ENCODE assay signal across 28 mouse cellular contexts in genomic region chr10:117185399-117186089, GRCm38 (mm10). TPM values are rescaled to one million over a fixed set of nuclear protein-coding genes. Genes with fewer than 3 reads are reported as not detected.
DNase-seq lines count a peak whose midpoint lies in the region; ATAC-seq and TF ChIP-seq lines count a peak whose summit lies in the region.
"Had no signal": no experiment of that assay in that cellular context is flagged by ENCODE, and none has a peak within 500 bp of the region (broad histone marks: within the 10 kb centered on the region; RNA-seq: fewer than 3 reads in every experiment).

No protein-coding gene starts in this region.

- peak overlapping the region; percentile 25 for H3K9ac ChIP-seq in heart, embryonic 13.5 days
- H3K9ac ChIP-seq in liver, postnatal 0 days (replicated peaks): no peak overlapping the region
- H3K9ac ChIP-seq in intestine, embryonic 15.5 days: no peak overlapping the region
- H3K9ac ChIP-seq in midbrain, embryonic 14.5 days (replicated peaks; ENCODE audit: low read length): no peak overlapping the region
- H3K9ac ChIP-seq: embryonic facial prominence, embryonic 15.5 days; hindbrain, embryonic 12.5 days had no signal

- 43% methylated on average over 9 of the region's 9 CpGs for WGBS in heart, embryonic 13.5 days
- WGBS in liver, postnatal 0 days (ENCODE audit: insufficient replicate concordance): 43% methylated on average over 9 of the region's 9 CpGs
- WGBS in intestine, embryonic 15.5 days: 28% methylated on average over 9 of the region's 9 CpGs
- 74% methylated on average over 9 of the region's 9 CpGs for WGBS in midbrain, embryonic 14.5 days

- ATAC-seq in heart, embryonic 13.5 days (ENCODE audit: extremely low read depth, insufficient number of reproducible peaks, low FRiP score, low TSS enrichment): no peak
- peak; percentile 57; the same call in 1 of the 2 replicates for ATAC-seq in liver, postnatal 0 days
- peak; percentile 60 for ATAC-seq in intestine, embryonic 15.5 days
- no peak for ATAC-seq in midbrain, embryonic 14.5 days (ENCODE audit: low FRiP score, low TSS enrichment)
- ATAC-seq: forebrain, embryonic 14.5 days; hindbrain, embryonic 16.5 days; inflammation-experienced regulatory T-cells, adult 6 months had no signal

- no peak for DNase-seq in heart, postnatal 25 days (ENCODE audit: low spot score)
- DNase-seq in liver, postnatal 0 days: no peak
- DNase-seq in liver: no peak
- DNase-seq in yolk sac, embryonic 10.5 days (ENCODE audit: low spot score): peak; percentile 76
- no peak for DNase-seq in midbrain, embryonic 14.5 days
- DNase-seq: adrenal gland, postnatal 25 days; cerebellum, adult 11 months; cerebellum, adult 8-10 months; cerebellum, postnatal 14 days; embryo, embryonic 11 days; gastrocnemius, adult 2 months; gastrocnemius, postnatal 25 days; heart, postnatal 4 days had no signal

- H3K4me3 ChIP-seq in heart, embryonic 13.5 days: no peak overlapping the region
- no peak overlapping the region for H3K4me3 ChIP-seq in liver, postnatal 0 days (ENCODE audit: low read depth, low read length)
- no peak overlapping the region for H3K4me3 ChIP-seq in intestine, embryonic 15.5 days (replicated peaks)
- no peak overlapping the region for H3K4me3 ChIP-seq in midbrain, embryonic 14.5 days (replicated peaks; ENCODE audit: low read depth, low read length)
- H3K4me3 ChIP-seq: embryonic facial prominence, embryonic 15.5 days; erythroblast, embryonic 14.5 days; forebrain, embryonic 10.5 days; gastrocnemius, adult 2 months; hindbrain, embryonic 12.5 days had no signal

- intact Hi-C loops in heart, postnatal 25 days (cut with DNase I): no loop called here

- no peaks in the 10 kb centered on the region for H3K36me3 ChIP-seq in heart, embryonic 13.5 days
- H3K36me3 ChIP-seq in liver, postnatal 0 days (replicated peaks; ENCODE audit: insufficient read depth, low read length): no peaks in the 10 kb centered on the region
- no peaks in the 10 kb centered on the region for H3K36me3 ChIP-seq in intestine, embryonic 15.5 days
- H3K36me3 ChIP-seq in midbrain, embryonic 14.5 days (ENCODE audit: control insufficient read depth, insufficient read depth, low read length): no peaks in the 10 kb centered on the region
- H3K36me3 ChIP-seq: embryonic facial prominence, embryonic 15.5 days; forebrain, embryonic 10.5 days; hindbrain, embryonic 12.5 days had no signal

- H3K4me1 ChIP-seq in heart, embryonic 13.5 days: peaks cover 20% of the 10 kb centered on the region
- H3K4me1 ChIP-seq in liver, postnatal 0 days (ENCODE audit: insufficient read depth): no peaks in the 10 kb centered on the region
- peaks cover 2% of the 10 kb centered on the region; the same call in 1 of the 2 replicates for H3K4me1 ChIP-seq in intestine, embryonic 15.5 days (replicated peaks)
- no peaks in the 10 kb centered on the region for H3K4me1 ChIP-seq in midbrain, embryonic 14.5 days (ENCODE audit: control insufficient read depth, insufficient read depth, low read length)
- H3K4me1 ChIP-seq: hindbrain, embryonic 12.5 days had no signal

- H3K27ac ChIP-seq in heart, embryonic 13.5 days (replicated peaks): no peak overlapping the region
- no peak overlapping the region for H3K27ac ChIP-seq in liver, postnatal 0 days (ENCODE audit: low read depth)
- H3K27ac ChIP-seq in intestine, embryonic 15.5 days: no peak overlapping the region
- H3K27ac ChIP-seq in midbrain, embryonic 14.5 days (replicated peaks; ENCODE audit: low read depth, low read length): no peak overlapping the region
- H3K27ac ChIP-seq: embryonic facial prominence, embryonic 15.5 days; forebrain, embryonic 10.5 days; gastrocnemius, adult 2 months; hindbrain, embryonic 12.5 days had no signal

- no peak overlapping the region for H3K4me2 ChIP-seq in heart, embryonic 13.5 days
- peak overlapping the region; percentile 1 for H3K4me2 ChIP-seq in liver, postnatal 0 days (ENCODE audit: low read depth, low read length)
- peak overlapping the region; percentile 18 for H3K4me2 ChIP-seq in intestine, embryonic 15.5 days (replicated peaks)
- no peak overlapping the region for H3K4me2 ChIP-seq in midbrain, embryonic 14.5 days (ENCODE audit: low read length)
- H3K4me2 ChIP-seq: embryonic facial prominence, embryonic 15.5 days; hindbrain, embryonic 12.5 days had no signal

- no peak for TF ChIP-seq CTCF in liver, postnatal 0 days (IDR thresholded peaks at IDR 0.05; ENCODE audit: low read depth)

- no peak for TF ChIP-seq EP300 in liver, postnatal 0 days (IDR thresholded peaks at IDR 0.05; ENCODE audit: low read depth)

- no peaks in the 10 kb centered on the region for H3K9me3 ChIP-seq in heart, embryonic 13.5 days
- no peaks in the 10 kb centered on the region for H3K9me3 ChIP-seq in liver, postnatal 0 days (ENCODE audit: low read length)
- no peaks in the 10 kb centered on the region for H3K9me3 ChIP-seq in intestine, embryonic 15.5 days
- no peaks in the 10 kb centered on the region for H3K9me3 ChIP-seq in midbrain, embryonic 14.5 days (ENCODE audit: control insufficient read depth, low read length)
- H3K9me3 ChIP-seq: embryonic facial prominence, embryonic 15.5 days; forebrain, embryonic 10.5 days; hindbrain, embryonic 12.5 days had no signal

- H3K27me3 ChIP-seq in heart, embryonic 13.5 days (replicated peaks): no peaks in the 10 kb centered on the region
- H3K27me3 ChIP-seq in liver, postnatal 0 days (ENCODE audit: insufficient read depth, low read length): no peaks in the 10 kb centered on the region
- no peaks in the 10 kb centered on the region for H3K27me3 ChIP-seq in intestine, embryonic 15.5 days (replicated peaks)
- no peaks in the 10 kb centered on the region for H3K27me3 ChIP-seq in midbrain, embryonic 14.5 days (ENCODE audit: control insufficient read depth, insufficient read depth, low read length)
- H3K27me3 ChIP-seq: embryonic facial prominence, embryonic 15.5 days; hindbrain, embryonic 12.5 days had no signal

RNA-seq across cellular contexts. Expression of gene Frs2, which starts 37.2 kb away (rescaled TPM):
- 14.7 and 16.2 TPM in 2 replicates for polyA plus RNA-seq in heart, embryonic 13.5 days (2015; fragmentation: Nextera tagmentation; extraction: Ambion mirVana)
- 10 to 100 TPM; 16.3 to 17.1 TPM for total RNA-seq in heart, postnatal 25 days (2021)
- polyA plus RNA-seq in liver, postnatal 0 days (2015; fragmentation: Nextera tagmentation; extraction: Ambion mirVana): 7.7 and 8.0 TPM in 2 replicates
- polyA plus RNA-seq in intestine, embryonic 15.5 days (2015; fragmentation: Nextera tagmentation; extraction: Ambion mirVana): 14.2 and 16.8 TPM in 2 replicates
- 25.4 and 30.3 TPM in 2 replicates for polyA plus RNA-seq in midbrain, embryonic 14.5 days (2014; fragmentation: Nextera tagmentation; extraction: Ambion mirVana)

RNA-seq across cellular contexts. Expression of gene Yeats4, which starts 38.8 kb away (rescaled TPM):
- polyA plus RNA-seq in heart, embryonic 13.5 days (2015; fragmentation: Nextera tagmentation; extraction: Ambion mirVana): 46.6 and 54.1 TPM in 2 replicates
- 10 to 100 TPM; 26.5 to 26.8 TPM for total RNA-seq in heart, postnatal 25 days (2021)
- 31.2 and 32.2 TPM in 2 replicates for polyA plus RNA-seq in liver, postnatal 0 days (2015; fragmentation: Nextera tagmentation; extraction: Ambion mirVana)
- polyA plus RNA-seq in intestine, embryonic 15.5 days (2015; fragmentation: Nextera tagmentation; extraction: Ambion mirVana): 62.5 and 64.9 TPM in 2 replicates
- 144 and 145 TPM in 2 replicates for polyA plus RNA-seq in midbrain, embryonic 14.5 days (2014; fragmentation: Nextera tagmentation; extraction: Ambion mirVana)

RNA-seq across cellular contexts. Expression of gene 9530003J23Rik, which starts 53.0 kb away (rescaled TPM):
- not detected in 2 replicates for polyA plus RNA-seq in heart, embryonic 13.5 days (2015; fragmentation: Nextera tagmentation; extraction: Ambion mirVana)
- total RNA-seq in heart, postnatal 25 days (2021): not detected
- polyA plus RNA-seq in liver, postnatal 0 days (2015; fragmentation: Nextera tagmentation; extraction: Ambion mirVana): not detected in 2 replicates
- polyA plus RNA-seq in intestine, embryonic 15.5 days (2015; fragmentation: Nextera tagmentation; extraction: Ambion mirVana): not detected in 2 replicates
- not detected in 2 replicates for polyA plus RNA-seq in midbrain, embryonic 14.5 days (2014; fragmentation: Nextera tagmentation; extraction: Ambion mirVana)
- total RNA-seq: adrenal gland, postnatal 25 days; common myeloid progenitor, adult 5-6 weeks; ES-E14; gastrocnemius, adult 2 months; gastrocnemius, postnatal 25 days; granulocyte monocyte progenitor cell, adult 5-6 weeks; heart, adult 8-10 months; heart, postnatal 4 days had no signal
- polyA plus RNA-seq: embryonic facial prominence, embryonic 11.5 days; embryonic facial prominence, embryonic 15.5 days; erythroblast, embryonic 14.5 days; forebrain, embryonic 10.5 days; forebrain, embryonic 14.5 days; heart, embryonic 14.5 days; hindbrain, embryonic 12.5 days; hindbrain, embryonic 16.5 days; inflammation-experienced regulatory T-cells, adult 6 months had no signal

Comparison
In these comparisons a context has a peak if more than half of its experiments do, and no peak if none do; other contexts are left out.
1. ATAC-seq: peak in liver, postnatal 0 days (single experiment) and intestine, embryonic 15.5 days (single experiment); none in heart, embryonic 13.5 days (single experiment) and midbrain, embryonic 14.5 days (single experiment).
2. H3K4me2 ChIP-seq: peak in liver, postnatal 0 days (single experiment) and intestine, embryonic 15.5 days (single experiment); none in heart, embryonic 13.5 days (single experiment) and midbrain, embryonic 14.5 days (single experiment).